Mouse (Mus musculus) liver, embryonic 16.5 days (tissue): ENCODE measurements around the gene Kyat1. TPM values are rescaled to one million over a fixed set of nuclear protein-coding genes. Genes with fewer than 3 reads are reported as not detected.
A peak's percentile ranks its signal among the peaks of the same experiment; 100 is the strongest.

Experiments used
- ATAC-seq: fragments of 200-750 bp; cut with Nextera tagmentation; 2 replicates; pipeline ENCODE4 v1.8.0; 2017; ENCODE audit warnings: low read depth, mild to moderate bottlenecking, moderate number of reproducible peaks, moderate library complexity
- H3K27ac ChIP-seq: fragments of 300-500 bp; sonication (generic); 2 replicates; pipeline ENCODE4 v1.5.1; 2014; ENCODE audit warnings: mild to moderate bottlenecking, low read length
- H3K27me3 ChIP-seq: fragments of 300-500 bp; sonication (generic); 2 replicates; pipeline ENCODE4 v1.6.1; 2014; ENCODE audit warnings: low read depth, low read length, mixed read lengths; ENCODE audit not compliant: control insufficient read depth, insufficient read depth
- H3K36me3 ChIP-seq: fragments of 300-500 bp; sonication (generic); 2 replicates; pipeline ENCODE4 v1.6.1; 2014; ENCODE audit warnings: mild to moderate bottlenecking; ENCODE audit not compliant: control insufficient read depth, insufficient read depth
- H3K4me1 ChIP-seq: fragments of 300-500 bp; sonication (generic); 2 replicates; pipeline ENCODE4 v1.6.1; 2014; ENCODE audit warnings: low read depth, low read length, mixed read lengths; ENCODE audit not compliant: control insufficient read depth
- H3K4me2 ChIP-seq: fragments of 300-500 bp; sonication (generic); 2 replicates; pipeline ENCODE4 v1.6.1; 2014; ENCODE audit warnings: low read depth, low read length, mixed read lengths
- H3K4me3 ChIP-seq: fragments of 300-500 bp; sonication (generic); 2 replicates; pipeline ENCODE4 v1.5.1; 2014; ENCODE audit warnings: low read depth, mild to moderate bottlenecking, low read length
- H3K9ac ChIP-seq: fragments of 300-500 bp; sonication (generic); 2 replicates; pipeline ENCODE4 v1.6.1; 2014; ENCODE audit warnings: low read depth, low read length
- H3K9me3 ChIP-seq: fragments of 300-500 bp; sonication (generic); replicated peaks from 2 replicates; pipeline ENCODE4 v1.6.1; 2016; ENCODE audit warnings: low read length; ENCODE audit not compliant: control insufficient read depth
- WGBS: fragments of 180-500 bp; shearing (Covaris S2); extraction: QIAGEN DNeasy Blood & Tissue Kit; methylation state at CpG from one replicate; pipeline ENCODE4 v1.1.7; 2014; ENCODE audit not compliant: insufficient replicate concordance; 5-methylcytosine and 5-hydroxymethylcytosine counted together
- polyA plus RNA-seq: library from polyadenylated mRNA; unstranded; fragments of >200 nt; fragmentation: Nextera tagmentation; extraction: Ambion mirVana; gene quantifications from 2 replicates; pipeline ENCODE4 v1.2.1, GENCODE M21; 2015

Gene Kyat1
- polyA plus RNA-seq, 1 experiment from 2014 or later, result 14.2 TPM

DNA sequence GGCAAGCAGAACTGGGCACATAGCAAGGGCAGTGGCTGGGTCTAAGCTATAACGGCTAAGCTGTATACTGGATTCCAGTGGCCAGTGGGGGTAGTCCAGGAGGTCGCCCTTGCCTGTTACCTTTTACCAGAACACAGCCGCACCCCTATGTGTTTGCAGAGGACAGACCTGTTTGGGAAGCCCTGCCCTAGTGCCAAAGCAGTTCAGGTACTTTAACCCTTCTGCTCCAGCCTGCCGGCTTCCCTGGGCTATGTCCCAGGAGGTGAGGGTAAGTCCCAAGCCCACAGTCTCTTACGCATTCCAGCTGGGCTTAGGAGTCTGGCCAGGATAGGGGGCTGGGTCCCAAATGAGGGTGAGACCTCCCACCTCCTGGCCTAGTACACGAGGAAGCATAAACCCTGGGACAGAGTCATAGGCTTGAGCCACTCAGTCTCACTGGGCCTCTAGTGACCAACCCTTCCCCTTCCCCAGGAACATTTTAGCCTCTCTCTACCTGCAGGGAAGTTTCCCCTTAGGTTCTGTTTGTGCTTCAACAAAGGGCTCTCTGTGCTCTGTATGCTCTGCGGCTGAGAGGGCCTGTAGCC is 39.0 kb upstream of the Kyat1 start:
- H3K4me2 ChIP-seq, result no peak overlapping the region
- H3K27me3 ChIP-seq, result no peaks in the 10 kb centered on the region
- H3K4me3 ChIP-seq, result no peak overlapping the region
- peak; percentile 39 for ATAC-seq
- peaks cover 28% of the 10 kb centered on the region for H3K4me1 ChIP-seq
- no peak overlapping the region for H3K27ac ChIP-seq
- WGBS, result 73% methylated on average over 7 of the region's 7 CpGs
- H3K9ac ChIP-seq, result no peak overlapping the region
- H3K9me3 ChIP-seq, result no peaks in the 10 kb centered on the region
- H3K36me3 ChIP-seq, result peaks cover 22% of the 10 kb centered on the region

- peaks cover 41% of the 10 kb centered on the region for H3K4me1 ChIP-seq
- ATAC-seq, result no peak
These were observed 37.7 kb upstream of the Kyat1 start for GRCm38 (mm10) chr2:30243391-30243790.

DNA sequence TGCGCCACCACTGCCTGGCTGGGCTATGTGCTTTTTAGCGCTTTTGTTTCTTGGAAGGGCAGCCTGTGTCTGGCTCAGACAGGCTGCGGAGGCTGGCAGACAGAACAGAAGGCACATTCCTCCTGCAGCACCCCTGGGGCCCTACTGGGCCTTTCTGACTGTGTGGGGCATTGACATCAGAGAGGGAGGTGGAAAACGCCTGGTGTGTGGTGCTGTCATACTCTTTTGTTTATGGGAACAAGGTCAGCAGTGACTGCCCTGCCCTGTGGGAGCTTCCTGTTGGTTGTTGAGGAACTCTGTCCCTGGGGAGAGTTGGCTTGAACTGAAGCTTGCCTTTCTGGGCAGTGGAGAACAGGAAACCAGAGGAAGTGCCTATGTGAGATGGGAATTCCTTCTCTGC is 36.9 kb upstream of the Kyat1 start:
- H3K36me3 ChIP-seq, result peaks cover 16% of the 10 kb centered on the region
- H3K4me1 ChIP-seq, result peaks cover 44% of the 10 kb centered on the region
- no peaks in the 10 kb centered on the region for H3K9me3 ChIP-seq
- no peak for ATAC-seq
- H3K27ac ChIP-seq, result peak overlapping the region; percentile 39; the same call in 1 of the 2 replicates
- H3K4me3 ChIP-seq, result no peak overlapping the region
- WGBS, result 60% methylated on average over 4 of the region's 4 CpGs
- H3K4me2 ChIP-seq, result no peak overlapping the region
- no peak overlapping the region for H3K9ac ChIP-seq
- H3K27me3 ChIP-seq, result no peaks in the 10 kb centered on the region

More at GRCm38 (mm10) chr2:30243391-30243790, 37.7 kb upstream of the Kyat1 start:
- H3K9ac ChIP-seq, result no peak overlapping the region
- no peaks in the 10 kb centered on the region for H3K9me3 ChIP-seq
- H3K36me3 ChIP-seq, result peaks cover 16% of the 10 kb centered on the region
- WGBS, result 90% methylated on average over 4 of the region's 4 CpGs
- no peak overlapping the region for H3K27ac ChIP-seq
- no peak overlapping the region for H3K4me2 ChIP-seq
- no peak overlapping the region for H3K4me3 ChIP-seq
- no peaks in the 10 kb centered on the region for H3K27me3 ChIP-seq

DNA sequence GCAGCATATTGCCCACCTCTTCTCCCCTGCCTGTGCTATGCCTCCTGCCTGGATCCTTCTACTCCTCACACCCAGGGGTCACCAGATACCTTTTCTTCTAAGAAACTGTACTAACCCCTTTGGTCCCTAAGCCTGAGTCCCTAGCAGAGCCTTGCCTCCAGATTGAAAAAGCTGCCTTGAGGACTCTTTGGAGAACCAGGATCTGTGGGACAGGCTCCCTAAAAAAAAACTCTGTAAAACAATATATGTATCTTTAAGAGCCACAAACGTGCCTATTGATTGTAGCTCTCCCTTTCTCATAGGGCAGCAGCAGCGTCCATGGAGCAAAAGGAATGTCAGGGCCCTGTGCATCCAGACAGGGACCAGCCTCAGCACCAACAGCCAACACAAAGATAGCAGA is 34.6 kb upstream of the Kyat1 start, which contains the start of gene Gm28035:
Gene Gm28035 (plus strand): TSS at position 301 of the 400 bp plus-strand sequence.
- 58% methylated on average over 2 of the region's 2 CpGs for WGBS
- no peaks in the 10 kb centered on the region for H3K9me3 ChIP-seq
- peaks cover 16% of the 10 kb centered on the region for H3K36me3 ChIP-seq
- peaks cover 43% of the 10 kb centered on the region for H3K4me1 ChIP-seq
- peak within 1 kb of the TSS; percentile 95 for H3K9ac ChIP-seq
- peak within 1 kb of the TSS; percentile 94 for H3K4me3 ChIP-seq
- peak within 1 kb of the TSS; percentile 86 for H3K4me2 ChIP-seq
- ATAC-seq, result no peak
- H3K27ac ChIP-seq, result peak within 1 kb of the TSS; percentile 77
- no peaks in the 10 kb centered on the region for H3K27me3 ChIP-seq

DNA sequence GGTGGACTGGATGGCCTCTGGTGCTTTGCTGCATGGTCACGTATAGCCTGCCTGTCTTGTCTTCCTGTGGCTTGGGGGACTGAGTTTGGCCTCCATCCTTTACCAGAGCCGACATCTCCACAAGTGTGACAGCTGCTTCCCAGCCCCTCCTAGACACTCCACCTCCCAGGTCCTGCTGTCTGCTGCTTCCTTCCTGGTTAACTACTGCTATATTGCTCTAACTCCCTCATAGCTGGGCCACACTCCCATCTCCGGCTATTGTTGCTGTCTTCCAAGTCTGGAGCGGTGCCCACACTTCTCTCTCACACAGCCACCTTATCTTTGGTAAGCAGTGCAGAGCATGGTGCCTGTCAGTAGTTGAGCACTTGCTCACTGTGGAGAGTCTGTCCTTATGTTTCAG is 34.1 kb upstream of the Kyat1 start:
- ATAC-seq, result peak; percentile 24
- peak overlapping the region; percentile 95 for H3K9ac ChIP-seq
- H3K27ac ChIP-seq, result peak overlapping the region; percentile 77
- peaks cover 16% of the 10 kb centered on the region for H3K36me3 ChIP-seq
- H3K4me2 ChIP-seq, result peak overlapping the region; percentile 86
- no peaks in the 10 kb centered on the region for H3K27me3 ChIP-seq
- H3K9me3 ChIP-seq, result no peaks in the 10 kb centered on the region
- 25% methylated on average over 4 of the region's 4 CpGs for WGBS
- peaks cover 43% of the 10 kb centered on the region for H3K4me1 ChIP-seq
- H3K4me3 ChIP-seq, result peak overlapping the region; percentile 17

GRCm38 (mm10) chr2:30238906-30239465 is 33.3 kb upstream of the Kyat1 start:
- H3K27me3 ChIP-seq, result no peaks in the 10 kb centered on the region
- WGBS, result 50% methylated on average over 3 of the region's 3 CpGs
- no peaks in the 10 kb centered on the region for H3K9me3 ChIP-seq
- H3K27ac ChIP-seq, result peak overlapping the region; percentile 77
- peak overlapping the region; percentile 86 for H3K4me2 ChIP-seq
- H3K36me3 ChIP-seq, result peaks cover 16% of the 10 kb centered on the region
- no peak for ATAC-seq
- peaks cover 43% of the 10 kb centered on the region for H3K4me1 ChIP-seq
- H3K9ac ChIP-seq, result peak overlapping the region; percentile 95
- H3K4me3 ChIP-seq, result peak overlapping the region; percentile 94

DNA sequence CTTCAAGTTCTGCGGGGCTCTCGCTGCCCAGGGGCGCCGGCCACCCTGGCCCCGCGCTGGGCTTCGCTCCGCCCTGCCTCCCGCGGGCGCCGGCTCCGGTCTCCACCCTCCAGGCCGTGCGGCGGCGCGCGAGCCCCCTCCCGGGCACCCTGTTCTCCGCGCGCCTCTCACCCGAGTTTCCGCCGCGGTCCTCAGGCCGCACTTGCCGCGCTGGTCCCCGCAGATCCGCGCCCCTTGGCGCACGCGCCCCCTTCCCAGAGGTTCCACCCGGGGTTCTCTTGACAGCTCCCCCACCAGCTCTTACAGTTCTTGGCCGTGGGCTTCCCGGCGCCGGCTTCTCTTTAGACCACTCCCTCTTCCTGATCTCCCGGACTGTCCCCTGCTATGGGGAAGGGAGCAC is 32.2 kb upstream of the Kyat1 start:
- peaks cover 39% of the 10 kb centered on the region for H3K4me1 ChIP-seq
- peak overlapping the region; percentile 86 for H3K4me2 ChIP-seq
- no peaks in the 10 kb centered on the region; the same call in 1 of the 2 replicates for H3K9me3 ChIP-seq
- ATAC-seq, result peak; percentile 79
- H3K36me3 ChIP-seq, result peaks cover 10% of the 10 kb centered on the region
- H3K4me3 ChIP-seq, result peak overlapping the region; percentile 94
- under 1% methylated on average over 34 of the region's 42 CpGs for WGBS
- H3K27me3 ChIP-seq, result no peaks in the 10 kb centered on the region
- H3K9ac ChIP-seq, result peak overlapping the region; percentile 95
- peak overlapping the region; percentile 77 for H3K27ac ChIP-seq

DNA sequence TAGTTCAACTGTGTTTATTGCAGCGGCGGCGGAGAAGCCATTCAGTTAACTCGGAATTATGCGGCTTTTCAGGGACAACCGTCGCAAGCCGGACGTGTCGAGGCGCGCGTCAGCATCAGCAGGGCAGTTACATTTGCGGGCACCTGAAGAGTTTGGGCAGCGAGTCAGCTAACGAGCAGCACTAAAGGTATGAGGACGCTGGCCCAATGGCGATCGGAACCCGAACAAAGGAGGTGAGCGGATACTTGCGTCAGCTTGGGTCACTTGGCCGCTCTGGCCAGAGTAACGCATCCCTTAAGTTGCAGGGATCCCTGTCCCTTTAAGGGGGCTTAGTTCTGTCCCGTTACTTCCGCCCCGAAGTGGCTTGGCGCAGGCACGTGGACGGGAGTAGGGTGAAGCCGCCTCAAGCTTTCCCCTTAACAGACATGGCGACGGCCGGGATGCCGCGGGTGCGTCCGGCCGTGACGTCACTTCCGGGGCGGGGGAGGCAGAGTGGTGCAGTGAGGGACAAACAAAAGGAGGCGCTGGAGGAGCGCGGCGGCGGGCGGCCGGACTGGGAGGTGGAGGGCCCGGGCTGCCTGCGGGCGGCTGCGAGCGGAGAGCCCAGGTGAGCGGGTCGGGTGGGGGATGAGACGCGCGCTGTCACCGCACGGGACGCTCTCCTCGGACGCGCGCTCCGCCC is 31.7 kb upstream of the Kyat1 start, which contains the start of gene Lrrc8a:
Gene Lrrc8a (plus strand): TSS at position 517 of the 682 bp plus-strand sequence.
- peak; percentile 92 for ATAC-seq
- Histone ChIP-seq H3K9ac (peak within 1 kb of the TSS; percentile 95), H3K9me3 (peaks cover 1% of the 10 kb centered on the region; the same call in 1 of the 2 replicates), H3K36me3 (peaks cover 10% of the 10 kb centered on the region), H3K4me2 (peak within 1 kb of the TSS; percentile 86), H3K27me3 (no peaks in the 10 kb centered on the region), H3K4me3 (peak within 1 kb of the TSS; percentile 94), H3K4me1 (peaks cover 33% of the 10 kb centered on the region), H3K27ac (peak within 1 kb of the TSS; percentile 77)
- under 1% methylated on average over 55 of the region's 67 CpGs for WGBS
